Mouse (Mus musculus): ENCODE results near the gene Mat1a. TPM values are rescaled to one million over a fixed set of nuclear protein-coding genes. Genes with fewer than 3 reads are reported as not detected.

The Mat1a gene
- polyA plus RNA-seq (2012; ENCODE audit: insufficient read depth, low replicate concordance) = not detected in 2 replicates

- Histone ChIP-seq H3K36me3 (replicated peaks; ENCODE audit: low read length) (no peaks in the 10 kb centered on the region), H3K4me1 (no peaks in the 10 kb centered on the region), H3K9me3 (no peaks in the 10 kb centered on the region), H3K4me3 (replicated peaks) (no peak within 1 kb of the TSS), H3K27me3 (replicated peaks) (no peaks in the 10 kb centered on the region)
- TF ChIP-seq GATA1 (IDR thresholded peaks at IDR 0.05; ENCODE audit: borderline replicate concordance, low read length) = no peak
- TF ChIP-seq FLI1 (IDR thresholded peaks at IDR 0.05; ENCODE audit: low read length) = no peak
These were observed at the start of gene Mat1a for GRCm38 (mm10) chr14:41104853-41105444. Mat1a (plus strand) TSS chr14:41105035.

- no peaks in the 10 kb centered on the region for H3K36me3 ChIP-seq (replicated peaks; ENCODE audit: low read length)
- no peaks in the 10 kb centered on the region for H3K27me3 ChIP-seq (replicated peaks)
- H3K4me3 ChIP-seq (replicated peaks) = no peak overlapping the region
- no peaks in the 10 kb centered on the region for H3K4me1 ChIP-seq
- H3K9me3 ChIP-seq = no peaks in the 10 kb centered on the region
- TF ChIP-seq FLI1 (IDR thresholded peaks at IDR 0.05; ENCODE audit: low read length) (no peak), GATA1 (IDR thresholded peaks at IDR 0.05; ENCODE audit: borderline replicate concordance, low read length) (no peak)
These were observed 39.7 kb upstream of the Mat1a start for GRCm38 (mm10) chr14:41065168-41065567.

GRCm38 (mm10) chr14:41066416-41066815 lies 38.4 kb upstream of the Mat1a start:
- Histone ChIP-seq H3K4me1 (no peaks in the 10 kb centered on the region), H3K9me3 (no peaks in the 10 kb centered on the region), H3K27me3 (replicated peaks) (no peaks in the 10 kb centered on the region), H3K36me3 (replicated peaks; ENCODE audit: low read length) (no peaks in the 10 kb centered on the region), H3K4me3 (replicated peaks) (no peak overlapping the region)
- TF ChIP-seq FLI1 (IDR thresholded peaks at IDR 0.05; ENCODE audit: low read length) (no peak), GATA1 (IDR thresholded peaks at IDR 0.05; ENCODE audit: borderline replicate concordance, low read length) (no peak)

DNA sequence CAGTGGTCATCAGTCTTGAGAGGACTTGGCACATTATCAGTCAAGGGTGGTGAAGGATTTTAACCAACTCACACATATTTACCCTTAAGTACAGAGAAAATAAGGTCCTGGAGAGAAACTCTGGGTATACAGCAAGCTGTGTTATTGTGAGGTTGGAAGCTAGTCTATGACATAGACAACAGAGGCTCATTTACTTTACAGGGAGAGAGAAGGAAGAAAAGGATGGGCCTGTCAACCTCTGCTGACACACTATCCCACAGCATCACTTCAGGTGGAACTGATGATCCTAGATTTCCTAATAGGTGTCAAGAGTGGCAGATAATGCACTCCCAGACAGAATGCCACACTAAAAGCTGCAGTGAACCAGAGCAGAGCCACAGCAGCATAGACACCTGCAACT lies 35.7 kb upstream of the Mat1a start, which contains the start of gene Dydc2:
Gene Dydc2, minus strand, starts transcription at position 101 of the 400 bp plus-strand sequence.
- TF ChIP-seq FLI1 (IDR thresholded peaks at IDR 0.05; ENCODE audit: low read length) (no peak), GATA1 (IDR thresholded peaks at IDR 0.05; ENCODE audit: borderline replicate concordance, low read length) (no peak)

DNA sequence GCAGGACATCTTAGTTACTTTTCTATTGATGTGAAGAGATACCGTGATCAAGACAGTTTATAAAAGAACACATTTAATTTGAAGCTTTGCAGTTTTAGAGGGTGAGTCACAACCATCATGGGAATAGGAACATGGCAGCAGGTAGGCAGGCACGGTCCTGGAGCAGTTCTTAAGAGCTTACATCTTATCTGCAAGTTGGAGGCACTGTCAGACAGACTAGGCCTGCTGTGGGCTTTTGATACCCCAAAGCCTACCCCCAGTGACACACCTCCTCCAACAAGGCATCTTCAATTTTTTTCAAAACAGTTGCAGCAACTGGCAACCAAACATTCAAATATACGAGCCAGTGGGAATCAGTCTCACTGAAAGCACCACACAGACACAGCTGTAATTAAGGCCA lies 34.5 kb upstream of the Mat1a start:
- no peak overlapping the region for H3K4me3 ChIP-seq (replicated peaks)
- H3K4me1 ChIP-seq = peaks cover 6% of the 10 kb centered on the region
- H3K9me3 ChIP-seq = no peaks in the 10 kb centered on the region

More for the DNA sequence above, 35.7 kb upstream of the Mat1a start, which contains the start of gene Dydc2:
- Histone ChIP-seq H3K9me3 (no peaks in the 10 kb centered on the region), H3K36me3 (replicated peaks; ENCODE audit: low read length) (no peaks in the 10 kb centered on the region), H3K27me3 (replicated peaks) (peaks cover 10% of the 10 kb centered on the region), H3K4me3 (replicated peaks) (no peak within 1 kb of the TSS), H3K4me1 (peaks cover 6% of the 10 kb centered on the region)

DNA sequence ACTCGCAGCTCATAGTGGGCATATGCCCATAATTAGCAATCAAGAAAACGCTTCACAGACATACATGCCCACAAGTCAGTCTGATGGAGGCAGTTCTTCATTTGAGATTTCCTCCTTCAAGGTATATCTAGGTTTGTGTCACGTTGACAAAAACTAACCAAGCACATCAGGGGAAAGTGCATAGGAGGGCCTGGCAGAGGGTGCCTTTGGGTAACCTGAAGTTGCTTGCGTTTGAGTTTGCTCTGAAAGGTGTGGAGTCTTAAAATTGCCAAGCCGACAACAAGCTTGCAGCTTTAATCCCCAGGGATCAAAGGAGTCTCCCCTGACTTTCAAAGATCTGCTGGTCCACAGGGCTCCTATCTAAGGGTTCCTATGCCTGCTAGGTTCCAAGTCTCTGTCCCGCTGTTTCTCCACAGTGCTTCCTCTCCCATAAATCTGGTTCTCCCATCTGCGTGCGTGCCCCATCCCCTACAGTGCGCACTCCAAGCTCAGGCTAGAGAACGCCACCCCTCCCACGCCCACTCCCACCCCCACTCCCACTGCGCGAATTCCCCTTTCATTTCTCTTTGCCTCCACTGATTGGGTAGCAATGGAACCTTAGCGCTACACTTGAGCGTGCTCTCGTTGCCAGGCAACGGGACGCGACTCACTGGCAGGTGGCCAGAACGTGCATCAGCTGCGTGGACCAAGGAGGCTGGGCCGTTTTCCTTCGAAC lies 32.4 kb upstream of the Mat1a start, which contains the start of gene Dydc1:
Gene Dydc1, plus strand, starts transcription at position 683 of the 715 bp plus-strand sequence.
- peak within 1 kb of the TSS; percentile 88 for H3K4me3 ChIP-seq (replicated peaks)
- no peaks in the 10 kb centered on the region for H3K36me3 ChIP-seq (replicated peaks; ENCODE audit: low read length)
- H3K4me1 ChIP-seq = peaks cover 6% of the 10 kb centered on the region
- peaks cover 10% of the 10 kb centered on the region for H3K27me3 ChIP-seq (replicated peaks)
- H3K9me3 ChIP-seq = no peaks in the 10 kb centered on the region
- TF ChIP-seq FLI1 (IDR thresholded peaks at IDR 0.05; ENCODE audit: low read length) = no peak
- TF ChIP-seq GATA1 (IDR thresholded peaks at IDR 0.05; ENCODE audit: borderline replicate concordance, low read length) = no peak

More for the DNA sequence above, 34.5 kb upstream of the Mat1a start:
- Histone ChIP-seq H3K36me3 (replicated peaks; ENCODE audit: low read length) (no peaks in the 10 kb centered on the region), H3K27me3 (replicated peaks) (peaks cover 10% of the 10 kb centered on the region)
- no peak for TF ChIP-seq FLI1 (IDR thresholded peaks at IDR 0.05; ENCODE audit: low read length)
- no peak for TF ChIP-seq GATA1 (IDR thresholded peaks at IDR 0.05; ENCODE audit: borderline replicate concordance, low read length)

GRCm38 (mm10) chr14:41072944-41073275 lies 31.9 kb upstream of the Mat1a start:
- Histone ChIP-seq H3K9me3 (no peaks in the 10 kb centered on the region), H3K4me1 (peaks cover 6% of the 10 kb centered on the region), H3K36me3 (replicated peaks; ENCODE audit: low read length) (no peaks in the 10 kb centered on the region), H3K4me3 (replicated peaks) (peak overlapping the region; percentile 88), H3K27me3 (replicated peaks) (peaks cover 10% of the 10 kb centered on the region)
- TF ChIP-seq GATA1 (IDR thresholded peaks at IDR 0.05; ENCODE audit: borderline replicate concordance, low read length) (no peak), FLI1 (IDR thresholded peaks at IDR 0.05; ENCODE audit: low read length) (no peak)

DNA sequence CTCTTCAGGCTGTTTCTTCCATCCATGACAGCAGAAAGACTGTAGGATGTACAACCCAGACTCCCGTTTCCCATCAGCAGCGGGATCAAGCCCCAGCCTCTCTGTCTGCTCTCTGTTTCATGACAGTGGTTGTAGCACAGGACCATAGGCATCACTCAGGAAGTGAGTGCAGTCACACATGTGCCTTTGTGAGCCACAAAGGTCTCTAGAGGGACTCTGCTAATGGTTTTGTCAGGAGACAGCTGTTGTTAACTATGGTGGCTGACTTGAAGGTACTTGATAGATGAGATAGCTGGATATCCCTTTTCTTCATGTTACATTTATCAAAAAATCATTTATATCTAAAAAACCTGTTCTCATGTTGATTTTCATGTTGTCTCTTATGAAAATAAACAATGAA lies 22.4 kb upstream of the Mat1a start:
- H3K27me3 ChIP-seq (replicated peaks) = no peaks in the 10 kb centered on the region
- H3K4me1 ChIP-seq = no peaks in the 10 kb centered on the region
- H3K36me3 ChIP-seq (replicated peaks; ENCODE audit: low read length) = no peaks in the 10 kb centered on the region
- H3K4me3 ChIP-seq (replicated peaks) = no peak overlapping the region
- H3K9me3 ChIP-seq = no peaks in the 10 kb centered on the region
- TF ChIP-seq FLI1 (IDR thresholded peaks at IDR 0.05; ENCODE audit: low read length) = no peak
- no peak for TF ChIP-seq GATA1 (IDR thresholded peaks at IDR 0.05; ENCODE audit: borderline replicate concordance, low read length)

GRCm38 (mm10) chr14:41087509-41087908 lies 17.3 kb upstream of the Mat1a start:
- no peaks in the 10 kb centered on the region for H3K4me1 ChIP-seq
- H3K9me3 ChIP-seq = no peaks in the 10 kb centered on the region
- no peaks in the 10 kb centered on the region for H3K27me3 ChIP-seq (replicated peaks)
- TF ChIP-seq GATA1 (IDR thresholded peaks at IDR 0.05; ENCODE audit: borderline replicate concordance, low read length) (no peak), FLI1 (IDR thresholded peaks at IDR 0.05; ENCODE audit: low read length) (no peak)
- no peak overlapping the region for H3K4me3 ChIP-seq (replicated peaks)
- no peaks in the 10 kb centered on the region for H3K36me3 ChIP-seq (replicated peaks; ENCODE audit: low read length)

- Histone ChIP-seq H3K4me1 (no peaks in the 10 kb centered on the region), H3K4me3 (replicated peaks) (no peak overlapping the region), H3K27me3 (replicated peaks) (no peaks in the 10 kb centered on the region), H3K36me3 (replicated peaks; ENCODE audit: low read length) (no peaks in the 10 kb centered on the region), H3K9me3 (no peaks in the 10 kb centered on the region)
- no peak for TF ChIP-seq GATA1 (IDR thresholded peaks at IDR 0.05; ENCODE audit: borderline replicate concordance, low read length)
- TF ChIP-seq FLI1 (IDR thresholded peaks at IDR 0.05; ENCODE audit: low read length) = no peak
These were observed 14.1 kb upstream of the Mat1a start for GRCm38 (mm10) chr14:41090777-41091176.

Data from megakaryocyte, embryonic 14.5 days (primary cell).